Mouse (Mus musculus) inflammation-experienced regulatory T-cells, adult 6 months (primary cell): ENCODE measurements at regions not wholly inside any gene's neighbourhood (a gene's known extent, or its start where the extent isn't known, plus 50 kb on each side); places are given as distances from the start of the nearest gene placed in this dataset.

Source experiments
- ATAC-seq: one replicate; pipeline ENCODE4 v1.8.0; 2017

- no peak for ATAC-seq
These were observed 145.8 kb downstream of the Setd4 start for GRCm38 (mm10) chr16:93458011-93458585.

GRCm38 (mm10) chr16:93456706-93457425 is 147.0 kb downstream of the Setd4 start:
- ATAC-seq = no peak

GRCm38 (mm10) chr16:93454080-93454997 is 149.5 kb downstream of the Setd4 start:
- peak; percentile 41 for ATAC-seq

- no peak for ATAC-seq
These were observed 150.8 kb downstream of the Setd4 start for GRCm38 (mm10) chr16:93453056-93453455.

- no peak for ATAC-seq
These were observed 153.0 kb downstream of the Setd4 start for GRCm38 (mm10) chr16:93450896-93451295.

- ATAC-seq = no peak
These were observed 153.9 kb downstream of the Setd4 start for GRCm38 (mm10) chr16:93449925-93450324.

- no peak for ATAC-seq
These were observed 155.7 kb downstream of the Setd4 start for GRCm38 (mm10) chr16:93448124-93448523.

- ATAC-seq = no peak
These were observed 156.9 kb downstream of the Setd4 start for GRCm38 (mm10) chr16:93446970-93447369.

GRCm38 (mm10) chr16:93446206-93446605 is 157.7 kb downstream of the Setd4 start:
- ATAC-seq = no peak

GRCm38 (mm10) chr16:93442837-93443236 is 161.0 kb downstream of the Setd4 start:
- ATAC-seq = no peak

GRCm38 (mm10) chr16:93437608-93438425 is 166.0 kb downstream of the Setd4 start:
- no peak for ATAC-seq

GRCm38 (mm10) chr16:93436732-93437131 is 167.1 kb downstream of the Setd4 start:
- ATAC-seq = no peak

- ATAC-seq = no peak
These were observed 172.5 kb downstream of the Setd4 start for GRCm38 (mm10) chr16:93431316-93431715.

- ATAC-seq = no peak
These were observed 174.5 kb downstream of the Setd4 start for GRCm38 (mm10) chr16:93429324-93429781.

GRCm38 (mm10) chr16:93427264-93427663 is 176.6 kb downstream of the Setd4 start:
- no peak for ATAC-seq

- no peak for ATAC-seq
These were observed 178.1 kb downstream of the Setd4 start for GRCm38 (mm10) chr16:93425731-93426130.

- no peak for ATAC-seq
These were observed 180.7 kb downstream of the Setd4 start for GRCm38 (mm10) chr16:93423174-93423573.

GRCm38 (mm10) chr16:93422221-93422620 is 181.6 kb downstream of the Setd4 start:
- no peak for ATAC-seq

- ATAC-seq = no peak
These were observed 185.6 kb downstream of the Setd4 start for GRCm38 (mm10) chr16:93418246-93418645.

- ATAC-seq = no peak
These were observed 186.0 kb downstream of the Setd4 start for GRCm38 (mm10) chr16:93417831-93418230.

- peak; percentile 43 for ATAC-seq
These were observed 211.7 kb downstream of the Setd4 start for GRCm38 (mm10) chr16:93392024-93392675.
